Mouse (Mus musculus) liver, postnatal 0 days (tissue): ENCODE measurements around the gene Siae. TPM values are rescaled to one million over a fixed set of nuclear protein-coding genes. Genes with fewer than 3 reads are reported as not detected.
A peak's percentile ranks its signal among the peaks of the same experiment; 100 is the strongest.

Experiments used
- ATAC-seq: fragments of 200-750 bp; cut with Nextera tagmentation; 2 replicates; pipeline ENCODE4 v1.8.0; 2017; ENCODE audit warnings: mild to moderate bottlenecking, moderate library complexity
- DNase-seq: peaks from one replicate; pipeline ENCODE4 v3.0.0-alpha.2; 2016
- H3K27ac ChIP-seq: fragments of 300-500 bp; sonication (generic); 2 replicates; pipeline ENCODE4 v1.5.1; 2014; ENCODE audit warnings: antibody characterized with exemption, moderate library complexity, mild to moderate bottlenecking, low read depth
- H3K27me3 ChIP-seq: fragments of 300-500 bp; sonication (generic); 2 replicates; pipeline ENCODE4 v1.6.1; 2014; ENCODE audit warnings: low read length, control low read depth, mixed read lengths; ENCODE audit not compliant: insufficient read depth
- H3K36me3 ChIP-seq: fragments of 300-500 bp; sonication (generic); replicated peaks from 2 replicates; pipeline ENCODE4 v1.6.1; 2014; ENCODE audit warnings: mild to moderate bottlenecking, control low read depth, low read length, moderate library complexity, mixed read lengths; ENCODE audit not compliant: insufficient read depth
- H3K4me1 ChIP-seq: fragments of 300-500 bp; sonication (generic); 2 replicates; pipeline ENCODE4 v1.6.1; 2014; ENCODE audit warnings: antibody characterized with exemption, mild to moderate bottlenecking, control low read depth; ENCODE audit not compliant: insufficient read depth
- H3K4me2 ChIP-seq: fragments of 300-500 bp; sonication (generic); 2 replicates; pipeline ENCODE4 v1.6.1; 2014; ENCODE audit warnings: low read depth, mild to moderate bottlenecking, low read length, moderate library complexity, mixed read lengths
- H3K4me3 ChIP-seq: fragments of 300-500 bp; sonication (generic); 2 replicates; pipeline ENCODE4 v1.5.1; 2014; ENCODE audit warnings: low read depth, low read length
- H3K9ac ChIP-seq: fragments of 300-500 bp; sonication (generic); replicated peaks from 2 replicates; pipeline ENCODE4 v1.6.1; 2014; ENCODE audit warnings: mild to moderate bottlenecking, moderate library complexity
- H3K9me3 ChIP-seq: fragments of 300-500 bp; sonication (generic); 2 replicates; pipeline ENCODE4 v1.6.1; 2016; ENCODE audit warnings: mild to moderate bottlenecking, control low read depth, low read length, mixed read lengths
- CTCF ChIP-seq: sonication (generic); IDR thresholded peaks from 2 replicates; pipeline ENCODE4 v1.5.1; 2016; ENCODE audit warnings: antibody characterized with exemption, low read depth
- EP300 ChIP-seq: IDR thresholded peaks from 2 replicates; pipeline ENCODE4 v1.6.1; 2016; ENCODE audit warnings: antibody characterized with exemption, low read depth, mild to moderate bottlenecking
- WGBS: fragments of 180-500 bp; shearing (Covaris S2); extraction: QIAGEN DNeasy Blood & Tissue Kit; methylation state at CpG from one replicate; pipeline ENCODE4 v1.1.7; 2014; ENCODE audit not compliant: insufficient replicate concordance; 5-methylcytosine and 5-hydroxymethylcytosine counted together
- polyA plus RNA-seq: library from polyadenylated mRNA; unstranded; fragments of >200 nt; fragmentation: Nextera tagmentation; extraction: Ambion mirVana; gene quantifications from 2 replicates; pipeline ENCODE4 v1.2.1, GENCODE M21; 2015

The Siae gene
- polyA plus RNA-seq, result 5.1 and 5.2 TPM in 2 replicates

DNA sequence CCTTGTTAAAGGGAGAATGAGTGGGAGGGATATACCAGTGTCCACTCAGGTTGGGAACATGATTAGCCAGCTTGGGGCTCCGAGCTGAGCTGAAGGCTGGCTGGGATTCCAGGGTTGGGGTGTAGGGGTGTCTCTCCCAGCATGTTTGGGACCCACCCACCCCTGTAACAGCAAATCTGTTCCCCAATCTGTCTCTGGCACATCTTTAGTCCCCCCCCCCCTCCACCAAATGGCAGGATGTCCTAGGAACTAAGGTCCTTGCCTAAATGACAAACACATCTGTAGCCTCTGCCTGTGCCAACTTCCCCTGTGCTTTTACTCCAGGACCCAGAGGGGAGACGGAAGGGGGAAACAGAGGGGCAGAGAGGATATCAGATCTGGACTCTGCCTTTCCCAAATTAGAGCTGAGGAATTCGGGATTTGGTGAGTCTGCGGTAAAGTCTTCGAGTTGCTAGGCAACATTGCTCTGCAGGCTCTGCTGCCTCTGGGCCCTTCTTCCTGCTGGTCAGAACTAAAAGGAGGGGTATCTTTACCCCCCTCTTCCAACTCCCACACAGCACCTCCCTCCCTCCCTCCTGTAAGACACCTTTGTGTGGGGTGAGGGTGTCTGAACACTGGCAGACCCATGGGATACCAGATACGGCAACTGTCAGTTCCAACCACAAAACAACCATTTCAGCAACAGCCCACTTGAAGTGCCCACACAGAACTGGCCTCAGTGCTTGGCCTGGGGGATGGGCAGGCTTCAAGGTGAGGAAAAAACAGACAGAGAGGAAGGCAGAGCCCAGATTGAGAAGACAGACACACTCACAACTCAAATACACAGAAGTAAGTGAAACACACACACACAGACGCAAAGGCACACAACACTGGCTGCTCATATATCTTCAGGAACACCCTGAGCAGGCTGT lies at the start of gene Siae:
TSS of gene Siae (plus strand) at position 861 of the 911 bp plus-strand sequence.
- WGBS, result 31% methylated on average over 7 of the region's 7 CpGs
- no peak within 1 kb of the TSS for H3K4me3 ChIP-seq
- H3K4me2 ChIP-seq, result no peak within 1 kb of the TSS
- ATAC-seq, result no peak
- H3K4me1 ChIP-seq, result peaks cover 26% of the 10 kb centered on the region
- no peak for DNase-seq
- H3K36me3 ChIP-seq, result no peaks in the 10 kb centered on the region
- H3K9me3 ChIP-seq, result no peaks in the 10 kb centered on the region
- H3K27ac ChIP-seq, result no peak within 1 kb of the TSS
- no peak for TF ChIP-seq CTCF
- TF ChIP-seq EP300, result no peak
- H3K9ac ChIP-seq, result no peak within 1 kb of the TSS
- H3K27me3 ChIP-seq, result peaks cover 18% of the 10 kb centered on the region

DNA sequence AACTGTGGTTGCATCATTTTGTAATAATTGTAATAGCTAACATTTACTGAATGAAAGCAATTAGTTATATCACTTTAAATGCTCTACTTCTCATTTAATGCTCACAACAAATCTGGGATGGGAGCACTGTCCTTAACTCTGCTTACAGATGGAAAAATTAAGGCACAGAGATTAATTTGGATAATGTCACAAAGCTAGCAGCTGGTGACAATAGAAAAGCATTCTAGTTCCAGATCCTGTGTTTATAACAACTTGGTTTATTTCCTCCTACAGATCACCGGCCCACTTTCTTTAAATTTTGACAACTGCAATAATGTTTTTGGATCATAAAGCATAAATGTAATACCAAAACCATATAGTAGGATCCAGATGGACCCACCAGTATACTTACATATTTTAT lies 49.5 kb upstream of the Siae start:
- Histone ChIP-seq H3K9ac (no peak overlapping the region), H3K9me3 (no peaks in the 10 kb centered on the region), H3K27me3 (no peaks in the 10 kb centered on the region), H3K4me1 (no peaks in the 10 kb centered on the region), H3K27ac (no peak overlapping the region), H3K36me3 (no peaks in the 10 kb centered on the region), H3K4me3 (no peak overlapping the region), H3K4me2 (no peak overlapping the region)
- no peak for TF ChIP-seq EP300
- TF ChIP-seq CTCF, result no peak
- ATAC-seq, result no peak
- 86% methylated on average over 1 of the region's 1 CpGs for WGBS
- DNase-seq, result no peak

DNA sequence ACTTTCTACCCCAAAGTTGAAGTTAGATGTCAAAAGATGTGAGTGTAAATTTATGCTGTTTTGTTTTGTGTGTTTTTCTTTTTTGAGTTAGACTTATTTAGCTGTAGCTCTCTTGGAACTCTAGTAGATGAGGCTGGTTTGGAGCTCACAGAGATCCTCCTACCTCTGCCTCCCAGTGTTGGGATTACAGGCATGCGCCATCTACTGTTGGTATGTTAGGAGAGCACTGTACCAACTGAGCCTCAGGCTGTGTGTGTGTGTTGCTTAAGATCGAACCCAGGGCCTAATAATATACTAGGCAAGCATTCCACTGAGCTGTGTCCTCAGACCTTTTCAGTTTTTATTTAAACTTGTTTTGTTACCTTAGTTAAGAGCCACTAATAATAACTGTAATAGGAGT lies 43.4 kb upstream of the Siae start:
- Histone ChIP-seq H3K27ac (no peak overlapping the region), H3K4me2 (no peak overlapping the region), H3K4me1 (no peaks in the 10 kb centered on the region), H3K9ac (no peak overlapping the region), H3K36me3 (no peaks in the 10 kb centered on the region), H3K27me3 (no peaks in the 10 kb centered on the region), H3K9me3 (no peaks in the 10 kb centered on the region), H3K4me3 (no peak overlapping the region)
- no peak for ATAC-seq
- TF ChIP-seq CTCF (peak; percentile 48), EP300 (no peak)
- no peak for DNase-seq
- WGBS, result 70% methylated on average over 2 of the region's 2 CpGs

DNA sequence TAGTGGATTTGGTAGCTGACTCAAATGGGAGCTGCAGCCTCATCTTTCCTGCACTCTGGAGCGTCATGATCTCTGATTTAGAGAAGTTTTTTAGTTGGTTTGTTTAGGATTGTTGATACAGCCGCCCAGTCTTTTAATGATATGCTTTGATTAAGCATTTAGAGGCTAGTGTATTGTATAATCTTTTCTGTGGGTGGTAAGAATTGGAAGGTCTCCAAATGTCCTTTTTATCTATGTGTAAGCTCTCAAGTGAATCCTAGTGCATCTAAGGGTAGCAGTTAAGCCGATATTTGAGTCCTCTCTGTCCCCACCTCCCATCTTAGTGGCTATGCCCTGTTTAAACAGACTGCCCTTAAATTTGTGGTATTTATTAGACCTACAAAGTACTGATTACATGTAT lies 41.0 kb upstream of the Siae start:
- DNase-seq, result no peak
- H3K9me3 ChIP-seq, result no peaks in the 10 kb centered on the region
- H3K27me3 ChIP-seq, result no peaks in the 10 kb centered on the region
- H3K9ac ChIP-seq, result no peak overlapping the region
- H3K4me1 ChIP-seq, result peaks cover 6% of the 10 kb centered on the region
- no peaks in the 10 kb centered on the region for H3K36me3 ChIP-seq
- TF ChIP-seq CTCF, result no peak
- TF ChIP-seq EP300, result no peak
- WGBS, result 55% methylated on average over 3 of the region's 3 CpGs
- ATAC-seq, result no peak
- no peak overlapping the region for H3K4me3 ChIP-seq
- no peak overlapping the region for H3K4me2 ChIP-seq
- H3K27ac ChIP-seq, result no peak overlapping the region

DNA sequence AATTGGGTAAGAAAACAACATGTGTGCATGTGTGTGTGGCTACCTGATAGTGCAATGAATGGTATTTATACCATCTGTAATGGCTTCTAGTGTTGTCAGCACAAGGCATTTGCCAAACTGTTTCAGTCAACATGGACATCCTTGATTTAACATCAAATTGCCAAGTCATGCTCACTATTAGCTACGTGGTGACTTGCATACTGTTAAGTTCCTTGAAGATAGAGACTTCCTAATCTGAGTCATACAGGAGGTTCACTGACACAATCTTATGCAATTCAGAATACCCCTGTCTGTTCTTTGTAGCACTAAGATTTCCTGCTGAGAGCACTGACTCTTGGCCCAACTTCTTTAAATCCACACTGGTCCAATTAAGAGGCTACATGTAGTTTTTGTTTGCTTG lies 38.0 kb upstream of the Siae start:
- no peak for DNase-seq
- H3K4me1 ChIP-seq, result peaks cover 6% of the 10 kb centered on the region
- H3K4me2 ChIP-seq, result no peak overlapping the region
- no peaks in the 10 kb centered on the region for H3K27me3 ChIP-seq
- no peak overlapping the region for H3K4me3 ChIP-seq
- TF ChIP-seq EP300 (peak; percentile 93), CTCF (no peak)
- ATAC-seq, result peak; percentile 95
- no peak overlapping the region for H3K9ac ChIP-seq
- H3K27ac ChIP-seq, result no peak overlapping the region
- peaks cover 5% of the 10 kb centered on the region; the same call in 1 of the 2 replicates for H3K36me3 ChIP-seq
- H3K9me3 ChIP-seq, result no peaks in the 10 kb centered on the region
- WGBS, result 14% methylated on average over 1 of the region's 1 CpGs

DNA sequence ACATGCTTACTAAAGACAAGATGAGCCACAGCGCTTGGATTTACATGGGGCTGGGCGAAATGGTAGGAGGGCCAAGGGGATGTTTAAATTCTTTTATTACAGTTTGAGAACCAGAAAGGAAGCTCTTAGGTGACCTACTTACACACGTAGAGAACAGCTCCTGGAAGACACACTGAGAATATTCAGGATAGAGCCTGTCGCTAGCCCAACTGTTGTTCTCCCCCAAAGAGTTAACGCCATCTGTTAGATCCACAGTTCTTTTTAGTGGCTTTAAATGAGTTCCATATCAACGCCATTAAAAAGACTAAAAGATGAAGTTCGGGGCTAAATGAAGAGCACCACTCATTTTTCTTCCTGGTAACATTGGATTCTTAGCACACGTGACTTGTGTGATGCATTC lies 36.5 kb upstream of the Siae start:
- no peak overlapping the region for H3K9ac ChIP-seq
- H3K4me3 ChIP-seq, result no peak overlapping the region
- H3K4me1 ChIP-seq, result peaks cover 6% of the 10 kb centered on the region
- WGBS, result 85% methylated on average over 8 of the region's 8 CpGs
- DNase-seq (no peak), ATAC-seq (no peak)
- H3K36me3 ChIP-seq, result peaks cover 10% of the 10 kb centered on the region; the same call in 1 of the 2 replicates
- no peaks in the 10 kb centered on the region for H3K9me3 ChIP-seq
- H3K27me3 ChIP-seq, result no peaks in the 10 kb centered on the region
- TF ChIP-seq EP300 (no peak), CTCF (no peak)
- no peak overlapping the region for H3K27ac ChIP-seq
- H3K4me2 ChIP-seq, result no peak overlapping the region
